Mouse (Mus musculus) embryo, embryonic 9.5 days (tissue): ENCODE data around the gene Kalrn.
A peak's percentile ranks its signal among the peaks of the same experiment; 100 is the strongest.

Experiments used
- DNase-seq: peaks from one replicate; pipeline ENCODE4 v3.0.0-alpha.2; 2017; ENCODE audit errors: extremely low spot score

Gene Kalrn

DNA sequence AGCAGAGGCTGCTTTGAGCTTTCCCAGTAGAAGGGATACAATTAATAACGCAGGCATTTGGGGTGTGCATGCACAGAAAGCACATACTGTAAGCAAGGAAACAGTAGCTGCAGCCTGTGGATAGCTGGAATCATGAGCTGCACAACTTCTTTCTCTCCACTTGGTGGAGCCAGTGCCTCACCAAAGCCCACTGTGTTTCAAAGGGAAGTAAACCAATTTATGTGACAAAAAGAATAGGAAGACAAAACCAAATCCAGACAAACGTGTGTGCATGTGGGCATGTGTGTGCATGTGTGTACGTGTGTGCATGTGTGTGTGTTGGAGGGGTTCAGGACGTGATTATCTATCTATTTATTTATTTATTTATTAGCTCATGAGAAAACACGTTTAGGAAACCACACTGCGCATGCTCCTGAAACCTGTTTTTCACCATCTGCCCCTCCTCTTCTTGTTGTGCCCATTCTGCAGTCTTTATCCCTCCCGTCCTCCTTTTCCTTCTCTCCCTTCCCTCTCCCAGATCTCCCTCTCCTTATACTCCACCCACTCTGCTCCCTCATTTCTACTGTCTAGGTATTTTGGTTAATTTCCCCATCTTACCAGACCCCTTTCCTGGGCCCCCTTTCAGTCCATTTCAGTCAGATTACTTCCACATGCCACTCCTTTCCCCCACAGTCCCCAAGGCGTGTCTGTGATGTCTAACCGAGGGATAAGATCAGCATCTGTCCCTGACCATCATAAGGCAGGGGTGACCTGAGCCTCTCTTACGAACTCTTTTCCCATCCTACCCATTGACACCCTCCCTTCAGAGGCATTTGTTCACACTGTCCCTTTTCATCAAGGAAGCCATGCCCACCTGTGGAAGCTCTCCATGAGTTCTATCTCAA, 380.1 kb downstream of the Kalrn start:
- DNase-seq, result peak; percentile 55

DNA sequence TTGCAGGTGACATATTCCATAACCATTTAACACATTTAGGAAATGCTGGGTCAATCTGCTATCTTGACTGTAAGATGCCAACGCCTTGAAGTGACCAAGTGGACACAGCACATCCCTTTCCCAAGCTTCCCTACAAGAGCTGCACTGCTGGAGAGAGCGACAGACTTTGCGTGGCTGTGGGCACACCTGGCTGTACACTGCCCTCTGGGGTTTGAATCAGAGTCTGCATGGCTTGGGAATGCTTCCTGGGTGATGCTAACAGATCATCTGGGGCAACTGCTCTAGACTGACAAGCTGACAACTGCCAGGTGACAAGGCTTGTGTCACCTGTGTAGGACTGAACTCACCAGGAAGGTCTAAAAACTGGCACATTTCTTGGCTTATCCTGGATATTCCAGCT, 388.6 kb downstream of the Kalrn start:
- DNase-seq, result no peak

DNA sequence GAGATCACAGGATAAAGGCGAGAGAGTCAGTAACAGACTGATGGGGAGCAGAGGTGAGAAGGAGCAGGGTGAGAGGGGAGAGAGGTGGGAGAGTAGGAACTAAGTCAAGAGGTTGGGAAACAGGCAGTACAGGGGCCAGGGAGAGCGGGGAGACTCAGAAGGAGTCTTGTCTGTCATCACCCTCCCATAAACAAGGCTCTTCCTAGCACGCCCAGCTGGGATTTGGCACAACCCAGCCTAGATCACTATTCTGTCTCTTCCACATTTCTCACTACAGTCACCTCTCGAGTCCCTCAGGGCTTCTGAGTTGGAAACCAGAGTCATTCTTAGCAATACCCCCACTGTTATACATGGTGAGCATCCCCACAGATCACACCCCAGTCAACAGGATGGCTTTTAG, 390.1 kb downstream of the Kalrn start:
- DNase-seq, result no peak

DNA sequence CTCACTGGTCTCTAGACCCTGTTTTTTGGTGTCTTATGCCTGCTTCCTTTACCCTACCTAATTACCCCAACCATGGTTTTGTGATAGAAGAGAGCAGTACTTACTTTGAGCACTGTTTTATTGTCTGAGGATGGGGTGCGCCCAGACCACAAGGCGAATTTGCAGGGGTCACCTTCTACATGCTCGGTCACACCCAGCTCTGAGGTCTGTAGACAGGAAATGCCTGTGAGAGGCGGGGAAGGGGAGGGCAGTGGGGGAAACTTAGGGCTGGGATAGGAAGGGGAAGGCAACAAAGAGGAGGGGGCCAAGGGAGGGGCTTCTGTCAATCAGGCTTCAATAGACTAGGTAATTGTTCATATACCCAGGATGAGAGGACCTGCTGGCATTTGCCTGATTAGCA, 397.7 kb downstream of the Kalrn start:
- DNase-seq, result no peak

DNA sequence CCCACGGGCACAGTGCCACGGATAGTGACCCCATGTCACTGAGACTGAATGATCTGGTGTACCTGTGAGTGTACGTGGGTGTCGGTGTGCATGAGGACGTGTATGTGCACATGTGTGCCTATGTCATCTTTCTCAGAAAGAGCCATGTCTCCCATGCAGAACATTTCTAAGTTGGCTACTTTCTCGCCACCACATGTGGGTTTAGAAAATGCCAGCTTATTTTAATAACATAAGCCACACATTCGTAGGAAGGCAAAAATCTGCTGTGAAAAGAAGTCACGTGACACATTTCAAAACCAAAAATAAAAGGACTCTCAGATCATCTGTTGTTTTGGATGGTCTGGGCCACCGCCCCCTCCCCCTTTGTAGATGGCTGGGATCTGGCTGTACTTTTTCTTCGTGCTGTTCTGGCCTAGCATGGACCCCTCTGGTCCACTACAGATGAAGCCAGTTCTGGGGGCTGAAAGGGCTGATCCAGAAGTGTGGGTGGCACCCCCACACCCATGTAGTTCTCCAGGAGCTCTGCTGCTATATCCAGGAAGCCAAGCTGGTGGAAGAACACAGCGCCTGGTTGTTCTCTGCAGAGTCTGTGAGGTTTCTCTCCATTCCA, 400.7 kb downstream of the Kalrn start:
- DNase-seq, result no peak

- no peak for DNase-seq
Measured at GRCm38 (mm10) chr16:34167042-34167441, 406.3 kb downstream of the Kalrn start.

GRCm38 (mm10) chr16:34163086-34163485, 410.2 kb downstream of the Kalrn start:
- DNase-seq, result no peak

GRCm38 (mm10) chr16:34159576-34159975, 413.8 kb downstream of the Kalrn start:
- DNase-seq, result no peak

GRCm38 (mm10) chr16:34157386-34158135, 415.8 kb downstream of the Kalrn start:
- no peak for DNase-seq

DNA sequence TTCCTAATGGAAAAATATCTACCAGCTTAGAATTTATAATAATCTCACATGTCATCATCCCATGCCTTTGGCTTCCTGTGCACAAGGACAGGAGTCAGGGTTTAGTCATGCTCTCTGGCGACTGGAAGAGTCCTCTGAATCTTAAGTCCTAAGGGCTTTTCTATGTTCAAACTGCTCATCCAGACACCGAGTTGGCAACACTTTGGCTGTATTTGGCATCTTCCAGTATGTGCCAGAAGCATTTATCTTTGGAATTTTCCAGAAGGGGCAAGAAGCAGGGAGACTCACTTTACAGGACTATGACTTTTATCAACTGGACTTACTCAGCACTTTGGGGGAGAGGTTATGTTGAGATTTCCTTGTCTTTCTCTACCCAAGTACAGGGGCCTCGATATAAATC, 417.6 kb downstream of the Kalrn start:
- DNase-seq, result no peak

GRCm38 (mm10) chr16:34154903-34155302, 418.4 kb downstream of the Kalrn start:
- DNase-seq, result no peak

GRCm38 (mm10) chr16:34151528-34152071, 421.7 kb downstream of the Kalrn start:
- no peak for DNase-seq

GRCm38 (mm10) chr16:34141670-34142069, 431.7 kb downstream of the Kalrn start:
- no peak for DNase-seq

- no peak for DNase-seq
Measured at GRCm38 (mm10) chr16:34135074-34135473, 438.3 kb downstream of the Kalrn start.

GRCm38 (mm10) chr16:34134628-34135027, 438.7 kb downstream of the Kalrn start:
- DNase-seq, result no peak

DNA sequence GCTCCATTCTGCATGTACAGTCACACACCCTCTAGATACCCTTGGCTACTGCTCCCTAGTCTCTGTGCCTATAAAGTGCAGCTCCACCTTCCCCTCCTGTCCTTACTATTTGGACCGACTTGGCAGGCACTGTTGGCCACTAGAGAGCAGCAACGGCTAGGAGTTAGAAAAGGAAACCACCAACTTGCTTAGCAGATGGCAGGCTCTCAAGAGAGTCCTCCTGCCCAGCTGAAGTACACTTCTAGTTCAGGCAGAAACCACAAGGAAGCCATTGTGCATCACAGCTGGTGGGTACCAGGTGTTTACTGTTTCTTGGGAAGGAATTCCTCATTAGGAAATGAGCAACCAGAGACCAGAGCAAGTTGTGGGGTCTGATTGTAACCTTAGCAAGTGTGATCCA, 447.7 kb downstream of the Kalrn start:
- peak; percentile 68 for DNase-seq

- DNase-seq, result no peak
Measured at GRCm38 (mm10) chr16:34122486-34122885, 450.8 kb downstream of the Kalrn start.

DNA sequence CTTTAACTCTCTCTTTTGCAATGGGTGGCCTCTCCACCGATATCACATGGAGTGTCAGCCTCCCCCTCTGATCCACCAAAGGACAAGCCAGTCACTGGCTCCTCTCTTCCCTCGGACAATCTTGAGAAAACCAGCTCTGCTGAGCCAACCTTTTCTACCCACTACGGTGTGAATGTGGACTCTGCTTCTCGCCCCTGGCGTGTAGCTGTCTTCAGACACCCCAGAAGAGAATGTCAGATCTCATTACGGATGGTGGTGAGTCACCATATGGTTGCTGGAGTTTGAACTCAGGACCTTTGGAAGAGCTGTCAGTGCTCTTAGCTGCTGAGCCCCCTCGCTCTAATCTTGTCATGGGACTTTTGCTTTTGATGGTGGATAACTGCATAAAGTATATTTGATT, 452.0 kb downstream of the Kalrn start:
- no peak for DNase-seq

- DNase-seq, result no peak
Measured at GRCm38 (mm10) chr16:34120801-34121201, 452.5 kb downstream of the Kalrn start.

GRCm38 (mm10) chr16:34119844-34120243, 453.5 kb downstream of the Kalrn start:
- DNase-seq, result no peak

GRCm38 (mm10) chr16:34119370-34119769, 454.0 kb downstream of the Kalrn start:
- peak; percentile 21 for DNase-seq

DNA sequence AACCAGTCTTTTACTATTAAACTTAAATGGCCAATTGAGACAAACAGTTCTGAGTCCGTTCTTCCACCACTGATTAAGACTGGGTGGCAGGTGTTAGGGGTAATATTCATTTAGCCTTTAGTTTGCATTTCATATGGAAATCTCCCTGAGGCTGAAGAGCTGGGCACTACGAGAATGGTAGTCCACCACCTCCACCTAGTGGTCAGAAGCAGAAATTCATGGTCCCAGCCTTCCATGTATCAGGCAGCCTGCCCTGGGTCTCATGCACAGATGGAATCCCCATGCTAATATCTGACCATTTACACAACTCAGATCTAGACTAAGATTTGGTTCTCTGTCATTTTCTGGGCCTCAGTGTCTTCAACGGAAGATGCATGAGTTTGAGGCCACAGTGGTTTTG, 458.7 kb downstream of the Kalrn start:
- DNase-seq, result peak; percentile 58
